Mouse (Mus musculus): Measurements from ENCODE around the gene Dhx16.

Gene Dhx16

GRCm38 (mm10) chr17:35897644-35898573, 18.3 kb downstream of the Dhx16 start:
- no peak for DNase-seq

DNA sequence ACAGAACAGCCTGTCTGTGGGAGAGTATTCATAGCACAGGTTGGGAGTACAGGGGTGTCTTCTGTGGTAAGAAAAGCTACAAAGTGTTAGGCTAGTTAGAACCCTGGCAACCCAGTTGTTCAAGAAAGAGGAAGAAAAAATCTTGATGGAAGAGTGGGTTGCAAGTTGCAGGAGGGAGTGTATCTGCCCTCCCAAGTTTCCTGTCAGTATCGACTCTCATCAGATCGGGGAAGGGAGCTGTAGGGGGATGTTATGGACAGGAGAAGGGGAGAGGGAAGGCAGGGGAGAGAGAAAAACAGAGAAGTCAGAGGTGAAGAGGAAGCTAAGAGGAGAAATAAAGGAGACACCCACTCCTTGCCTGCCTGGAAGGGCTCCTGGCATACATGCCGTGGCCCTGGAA, 21.0 kb downstream of the Dhx16 start:
- no peak for DNase-seq

GRCm38 (mm10) chr17:35903343-35903991, 23.8 kb downstream of the Dhx16 start:
- DNase-seq, result no peak

DNA sequence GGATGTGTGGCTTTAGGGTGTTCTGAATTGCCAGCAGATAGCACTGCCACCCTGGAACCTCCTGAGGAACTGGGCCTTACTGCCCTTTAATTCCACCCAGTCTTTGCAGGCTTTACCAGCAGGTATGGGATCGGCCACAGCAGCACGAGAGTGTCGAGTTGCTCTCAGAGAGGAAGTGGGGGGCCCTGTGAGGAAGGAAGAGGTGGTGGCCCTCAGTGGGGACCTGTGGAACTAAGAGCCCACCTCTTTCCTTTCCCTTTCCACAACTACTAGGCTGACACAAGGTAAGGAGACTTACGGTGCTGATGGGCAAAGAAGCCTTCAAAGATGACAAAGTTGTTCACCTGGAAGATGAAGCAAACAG, 24.4 kb downstream of the Dhx16 start:
- no peak for DNase-seq

DNA sequence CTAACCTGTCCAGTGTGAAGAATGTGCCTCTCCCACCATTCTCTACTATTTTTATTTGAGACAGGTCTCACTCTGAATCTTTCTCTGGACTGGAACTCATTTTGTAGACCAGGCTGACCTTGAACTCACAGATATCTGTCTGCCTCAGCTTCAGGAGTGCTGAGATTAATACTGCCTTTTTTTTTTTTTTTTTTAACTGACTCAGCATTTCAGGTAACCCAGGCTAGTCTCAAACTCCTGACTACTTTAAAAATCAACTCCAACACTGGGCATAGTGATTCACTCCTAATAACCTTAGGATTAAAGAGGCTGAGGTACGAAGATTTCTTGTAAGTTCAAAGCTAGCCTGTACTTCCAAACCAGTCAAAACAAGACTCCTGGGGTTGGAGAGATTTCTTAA, 26.0 kb downstream of the Dhx16 start:
- DNase-seq, result no peak

- DNase-seq, result no peak
Observed at GRCm38 (mm10) chr17:35907609-35908008, 28.0 kb downstream of the Dhx16 start.

- no peak for DNase-seq
Observed at GRCm38 (mm10) chr17:35909186-35909918, 29.7 kb downstream of the Dhx16 start.

DNA sequence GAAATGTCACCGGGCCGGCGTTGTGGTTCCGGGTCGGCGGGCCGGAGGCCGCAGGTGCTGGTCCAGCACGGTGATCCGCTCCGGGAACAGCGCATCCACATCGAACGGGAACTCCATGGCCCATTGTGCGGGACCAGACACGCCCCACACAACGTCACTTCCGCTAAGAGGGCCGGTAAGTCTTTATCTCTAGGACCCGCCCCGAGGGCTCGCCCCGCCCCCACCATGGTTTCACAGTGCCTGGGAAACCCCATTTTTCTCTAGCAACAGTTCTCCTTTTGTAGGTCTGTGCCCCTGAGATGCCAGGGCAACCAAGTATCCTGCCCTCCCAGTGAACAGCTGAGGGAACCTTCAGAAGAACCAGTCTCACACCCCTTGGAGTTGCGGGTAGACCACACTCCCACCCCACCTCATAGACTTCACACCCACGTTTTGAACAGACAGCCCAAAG, 30.3 kb downstream of the Dhx16 start, which contains the start of gene Atat1:
Gene Atat1 (minus strand): TSS at position 157 of the 451 bp plus-strand sequence.
- DNase-seq, result peak; percentile 88

DNA sequence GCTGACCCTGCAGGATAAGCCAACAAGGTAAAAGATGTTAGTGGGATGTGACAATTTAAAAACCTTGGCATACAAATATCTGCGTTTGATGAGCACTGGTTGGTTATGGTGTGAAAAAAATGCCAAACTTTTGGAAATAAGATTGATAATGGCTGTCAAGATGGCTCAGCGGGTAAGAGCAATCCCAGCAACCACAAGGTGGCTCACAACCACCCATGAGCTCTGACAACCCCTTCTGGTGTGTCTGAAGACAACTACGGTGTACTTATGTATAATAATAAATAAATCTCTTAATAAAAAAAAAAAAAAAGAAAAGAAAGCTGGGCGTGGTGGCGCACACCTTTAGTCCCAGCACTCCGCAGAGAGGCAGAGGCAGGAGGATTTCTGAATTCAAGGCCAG, 35.4 kb downstream of the Dhx16 start:
- DNase-seq, result no peak

DNA sequence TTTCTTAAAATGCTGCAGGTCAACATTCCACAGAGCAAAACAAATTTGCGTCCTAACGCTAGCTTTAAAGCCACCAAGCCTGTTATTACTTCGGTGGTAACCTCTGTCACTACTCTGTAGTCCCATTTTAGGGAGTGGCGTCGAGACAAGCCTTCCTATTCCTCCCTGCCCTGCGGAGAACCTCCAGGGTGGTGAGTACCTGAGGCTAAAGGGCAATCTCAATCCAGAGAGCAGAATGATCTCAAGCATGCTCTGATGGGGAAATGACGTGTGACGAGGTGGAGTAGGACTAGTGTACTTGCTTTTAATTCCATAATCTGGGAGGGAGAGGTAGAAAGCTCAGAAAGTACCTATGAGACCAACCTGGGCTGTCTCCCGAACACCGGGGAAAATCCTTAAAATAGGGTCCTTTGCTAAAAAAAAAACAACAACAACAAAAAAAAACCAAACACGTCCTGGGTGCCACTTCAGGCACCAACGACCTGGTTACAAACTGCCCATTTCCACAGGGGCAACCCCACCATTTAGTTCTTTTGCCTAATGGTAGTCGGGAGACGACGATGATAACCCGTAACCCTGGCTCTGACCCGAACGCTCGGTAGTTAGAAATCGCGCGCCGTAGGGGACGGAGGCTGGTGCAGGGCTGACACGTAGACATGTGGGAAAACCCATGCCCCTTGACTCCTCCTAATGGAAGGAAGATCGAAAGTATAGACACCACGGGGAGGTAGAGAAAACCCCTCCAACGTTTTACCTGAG, 36.1 kb downstream of the Dhx16 start:
- DNase-seq, result no peak

DNA sequence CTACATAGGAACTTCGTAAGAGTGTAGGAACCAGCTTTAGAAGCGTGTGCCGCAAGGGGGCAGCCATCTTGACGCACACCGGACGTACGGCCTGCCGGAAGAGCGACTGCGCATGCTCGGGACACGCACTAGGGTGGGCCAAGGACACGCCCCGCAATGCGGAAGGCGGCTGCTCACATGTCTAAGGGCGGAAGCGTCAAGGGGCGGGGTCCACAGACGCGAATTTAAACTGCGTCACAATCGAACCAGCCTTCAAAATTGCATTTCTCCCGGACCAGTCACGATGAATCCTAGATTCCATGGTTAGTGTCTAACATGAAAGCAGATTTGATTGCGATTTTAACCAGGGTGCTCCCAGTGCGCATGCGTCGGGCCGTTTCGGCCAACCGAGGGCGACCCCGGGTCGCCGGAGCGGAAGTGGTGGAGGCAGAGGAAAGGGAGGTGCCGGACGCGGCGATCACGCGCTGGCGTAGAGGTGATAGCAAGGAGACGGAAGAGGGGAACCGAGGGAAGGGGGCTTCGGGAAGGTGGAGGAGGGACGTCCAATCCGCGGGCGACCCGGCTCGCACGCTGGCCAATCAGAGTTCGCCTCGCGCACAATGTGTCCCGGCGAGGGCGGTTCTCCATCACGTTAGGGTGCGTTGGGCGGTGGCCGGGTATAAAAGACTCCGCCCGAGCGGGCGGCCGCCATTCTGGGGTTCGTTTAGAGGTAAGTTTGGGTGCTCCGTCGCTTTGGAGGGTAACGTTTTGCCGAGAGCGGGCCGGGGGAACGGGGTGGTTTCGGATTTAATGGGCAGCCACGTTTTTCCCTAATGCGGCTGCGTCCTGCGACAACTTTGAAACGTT, 36.9 kb downstream of the Dhx16 start, which contains the start of the genes Mrps18b and Ppp1r10:
Gene Mrps18b (minus strand): TSS at position 93 of the 846 bp plus-strand sequence.
Gene Ppp1r10 (plus strand): TSS at position 138 of the 846 bp plus-strand sequence.
- DNase-seq, result peak; percentile 100

DNA sequence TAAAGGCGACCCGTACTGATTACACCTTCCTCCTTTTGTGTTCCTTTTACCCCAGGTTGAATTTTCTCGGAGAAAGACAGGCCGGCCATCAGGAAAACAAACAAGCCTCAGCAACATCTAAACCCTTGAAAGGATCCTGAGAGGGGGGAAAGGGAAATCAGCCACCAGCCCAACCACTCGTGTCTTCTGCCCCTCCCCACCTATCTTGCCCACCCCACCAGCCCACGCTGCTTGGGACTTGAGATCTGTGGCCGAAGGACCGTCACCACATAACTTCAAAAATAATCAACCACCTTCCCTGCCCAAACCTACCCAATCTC, 37.5 kb downstream of the Dhx16 start:
- no peak for DNase-seq

DNA sequence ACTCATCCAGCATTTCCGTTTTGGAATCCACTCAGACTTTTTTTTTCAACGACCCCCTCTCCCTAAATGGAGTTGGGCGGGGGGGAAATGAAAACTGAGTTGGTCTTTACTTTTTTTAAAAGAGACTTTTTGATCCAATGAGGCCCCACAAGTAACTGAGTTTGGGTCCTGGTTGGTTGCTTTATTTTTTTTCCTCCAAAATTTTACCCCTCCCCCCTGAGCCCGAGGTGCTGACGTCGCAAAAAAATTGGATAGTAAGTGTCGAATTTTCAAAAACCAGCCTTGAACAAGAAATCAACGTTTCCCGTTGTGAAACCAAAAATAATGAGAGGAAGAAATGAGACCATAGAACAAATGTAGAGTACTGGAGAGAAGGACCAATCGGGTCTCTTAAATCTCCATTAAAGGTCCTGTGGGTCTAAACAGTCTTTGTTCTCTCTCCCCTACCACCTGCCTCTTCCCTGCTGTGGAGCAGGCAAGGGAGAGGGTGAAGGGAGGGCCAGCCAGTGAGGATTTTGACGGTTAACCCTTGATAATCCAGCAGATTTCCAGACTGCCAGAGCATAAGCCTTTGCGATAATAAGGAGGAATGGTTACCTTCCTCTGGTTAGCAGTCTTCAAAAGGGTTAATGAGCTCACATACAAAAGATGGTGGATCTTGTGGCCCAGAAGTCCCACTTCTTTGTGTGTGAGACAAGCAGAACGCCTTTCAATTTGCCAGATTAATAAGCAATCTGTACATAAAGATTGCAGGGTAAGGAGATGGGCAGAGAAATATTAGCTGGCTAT, 38.0 kb downstream of the Dhx16 start:
- DNase-seq, result no peak

DNA sequence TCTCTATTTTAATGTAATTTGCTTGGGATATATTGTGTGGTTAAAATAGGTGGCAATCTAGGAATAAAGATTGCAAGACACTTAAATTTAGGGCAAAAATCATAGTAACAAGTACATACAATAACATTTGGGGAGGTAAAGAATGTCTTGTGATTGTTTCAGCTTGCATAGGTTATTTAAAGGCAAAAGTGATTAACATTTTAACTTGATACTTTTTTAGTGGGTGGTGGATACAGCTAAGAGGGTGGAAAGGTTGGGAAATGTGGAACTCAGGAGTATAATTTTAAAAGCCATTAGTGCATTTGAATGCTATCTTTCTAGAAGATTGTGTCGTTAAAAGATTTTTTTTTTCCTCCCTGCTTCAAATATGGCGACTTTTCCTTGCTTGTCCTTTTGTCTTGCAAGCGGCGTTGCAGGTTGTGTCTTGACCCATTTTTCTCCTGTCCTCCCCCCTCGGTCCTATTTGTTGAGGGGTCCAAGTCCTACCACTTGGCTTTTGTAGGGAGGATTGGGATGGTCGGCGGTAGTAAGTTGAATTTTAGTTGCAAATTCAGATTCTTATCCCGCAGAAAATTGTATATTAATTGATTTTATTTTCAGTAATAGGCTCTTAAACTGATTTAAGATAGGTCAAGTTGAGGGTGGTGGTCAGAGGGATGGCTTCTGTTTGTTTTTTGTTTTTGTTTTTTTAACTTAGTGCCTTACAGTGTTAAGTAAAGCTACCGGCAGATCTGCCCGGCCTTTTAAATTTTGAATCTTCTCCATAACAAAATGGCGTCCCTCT, 38.8 kb downstream of the Dhx16 start:
- DNase-seq, result no peak

GRCm38 (mm10) chr17:35919060-35919715, 39.6 kb downstream of the Dhx16 start:
- peak; percentile 92 for DNase-seq

DNA sequence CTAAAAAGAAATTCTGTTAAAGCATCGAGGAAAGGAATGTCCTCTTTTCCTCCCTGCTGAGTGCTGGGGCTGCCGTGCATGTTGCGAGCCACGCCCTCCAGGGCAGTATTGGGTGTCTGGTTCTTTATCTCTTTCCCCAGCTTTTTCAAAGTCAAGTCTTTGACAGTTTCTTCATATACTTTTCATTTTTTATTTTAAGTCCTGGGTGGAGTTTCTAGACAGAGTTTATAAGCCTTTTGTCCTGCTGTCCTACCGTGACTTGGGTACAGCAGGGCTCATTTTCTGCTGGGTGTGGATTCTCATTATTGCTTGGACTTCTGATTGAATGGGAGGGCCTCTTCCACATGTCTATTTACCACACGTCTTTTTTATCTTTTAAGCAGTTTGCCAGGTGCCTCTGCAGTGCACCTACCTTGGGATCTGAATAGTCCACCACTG, 40.3 kb downstream of the Dhx16 start:
- no peak for DNase-seq

DNA sequence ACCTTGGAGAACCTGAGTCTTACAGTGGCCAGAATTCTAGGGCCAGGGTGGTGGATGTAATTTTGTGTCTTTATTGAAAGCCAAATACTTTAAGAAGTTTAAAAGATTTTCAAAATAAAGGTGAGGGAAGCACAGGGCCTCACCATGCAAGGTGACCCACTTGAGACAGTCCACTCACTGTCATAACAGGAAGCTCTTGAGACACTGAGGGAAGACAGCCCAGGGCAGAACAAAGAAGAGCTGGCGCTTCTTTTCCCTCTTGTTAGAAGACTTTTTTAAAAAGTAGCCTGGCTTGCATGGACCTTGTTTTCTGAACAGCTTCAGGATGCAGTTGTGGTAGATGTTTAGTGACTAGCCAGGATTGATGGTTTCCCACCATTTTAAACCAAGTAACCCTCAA, 40.8 kb downstream of the Dhx16 start:
- no peak for DNase-seq

DNA sequence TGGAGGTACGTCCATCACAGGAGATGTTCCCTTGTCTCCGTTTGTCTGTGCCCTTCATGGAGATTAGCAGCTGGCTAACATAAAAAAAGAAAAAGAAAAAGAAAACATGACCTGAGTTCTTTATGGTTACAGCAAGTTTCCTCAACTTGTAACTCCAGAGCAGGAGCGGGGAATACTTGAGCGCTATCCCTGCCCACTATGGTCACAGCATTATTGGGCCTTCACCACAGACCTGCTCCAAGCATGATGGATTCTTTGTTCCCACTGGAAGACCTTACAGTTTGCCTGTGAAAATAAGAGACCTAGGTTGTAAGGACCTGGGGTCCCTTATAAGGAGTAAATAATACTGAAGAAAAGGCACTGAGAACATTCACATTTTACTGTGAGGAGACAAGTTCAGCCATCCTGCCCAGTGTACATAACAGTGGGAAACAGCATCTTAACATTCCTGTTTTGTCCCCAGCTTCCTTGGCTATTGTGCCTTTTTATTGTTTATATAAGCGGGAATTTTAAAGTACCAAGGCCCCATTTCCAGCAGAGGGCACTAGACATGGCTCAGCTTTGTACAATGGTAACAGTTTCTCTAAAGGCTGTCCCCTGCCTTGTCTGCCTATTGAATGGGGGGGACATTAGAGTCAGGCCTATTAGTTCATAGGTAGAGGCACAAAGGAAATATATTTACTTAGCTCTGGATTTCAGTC, 41.4 kb downstream of the Dhx16 start:
- no peak for DNase-seq

DNA sequence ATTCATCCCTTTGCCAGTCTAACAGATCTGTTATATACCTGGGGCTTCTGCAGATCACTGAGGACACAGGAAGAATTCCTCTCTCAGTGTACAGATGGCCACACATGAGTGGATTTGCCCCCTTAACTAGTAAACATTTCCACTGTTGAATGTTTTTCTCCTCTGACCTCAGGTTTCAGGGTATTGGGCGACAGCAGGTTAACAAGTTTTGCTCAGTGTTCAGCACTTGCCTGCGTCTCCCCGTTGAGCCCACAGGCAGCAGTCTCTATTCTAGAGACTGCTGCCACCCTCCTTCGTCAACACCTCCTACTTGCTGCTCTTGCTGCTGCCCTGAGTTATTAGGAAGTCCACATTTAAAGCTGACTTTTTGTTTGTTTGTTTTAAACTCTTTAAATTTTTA, 42.1 kb downstream of the Dhx16 start:
- no peak for DNase-seq
